Mouse (Mus musculus) heart, postnatal 14 days (tissue): ENCODE data around the gene Gm128. TPM values are rescaled to one million over a fixed set of nuclear protein-coding genes. Genes with fewer than 3 reads are reported as not detected.

Source experiments
- DNase-seq, 2 experiments: peaks; one replicate each; pipeline ENCODE4 v3.0.0; 2021 to 2022
- intact Hi-C: fragments of 180-260 bp; cut with DNase I; formaldehyde crosslinking; loops from one replicate; pipeline ENCODE4 v1.15.1; 2025
- long read RNA-seq, 2 experiments: library from polyadenylated mRNA; stranded (forward); transcript quantifications; one replicate each; pipeline ENCODE4 v2.0.0; 2021
- total RNA-seq, 2 experiments: library from RNA; stranded (reverse); gene quantifications; 2 replicates each; pipeline ENCODE4 v1.2.3; 2021

Gene Gm128
- total RNA-seq: not detected
- long read RNA-seq, experiment 1: 0 reads
- long read RNA-seq, experiment 2: 0 reads

- intact Hi-C loops: no loop called here
- DNase-seq: no peak
Measured at GRCm38 (mm10) chr3:95241498-95241897, at the start of gene Gm128. Gene Gm128 (minus strand): TSS chr3:95241598.

- no peak for DNase-seq
- intact Hi-C loops: no loop called here
Measured at GRCm38 (mm10) chr3:95291041-95291440, 49.6 kb upstream of the Gm128 start.

GRCm38 (mm10) chr3:95290156-95290555 is 48.8 kb upstream of the Gm128 start:
- intact Hi-C loops: no loop called here
- DNase-seq: no peak

- no peak for DNase-seq
- intact Hi-C loops: no loop called here
Measured at GRCm38 (mm10) chr3:95289419-95289818, 48.0 kb upstream of the Gm128 start.

- intact Hi-C loops: no loop called here
- no peak for DNase-seq
Measured at GRCm38 (mm10) chr3:95287541-95287940, 46.1 kb upstream of the Gm128 start.

- DNase-seq: no peak
- intact Hi-C loops: no loop called here
Measured at GRCm38 (mm10) chr3:95286510-95286909, 45.1 kb upstream of the Gm128 start.

GRCm38 (mm10) chr3:95286011-95286410 is 44.6 kb upstream of the Gm128 start:
- DNase-seq: no peak
- intact Hi-C loops: no loop called here

- DNase-seq: no peak
- intact Hi-C loops: no loop called here
Measured at GRCm38 (mm10) chr3:95285390-95285789, 44.0 kb upstream of the Gm128 start.

- no peak for DNase-seq
- intact Hi-C loops: no loop called here
Measured at GRCm38 (mm10) chr3:95284501-95285281, 43.3 kb upstream of the Gm128 start.

- DNase-seq: no peak
- intact Hi-C loops: no loop called here
Measured at GRCm38 (mm10) chr3:95284062-95284461, 42.7 kb upstream of the Gm128 start.

- intact Hi-C loops: loop anchor here (2.0 kb wide), 1 partner anchor 31 kb away; the partner anchor contains the start of gene Cers2
- no peak for DNase-seq
Measured at GRCm38 (mm10) chr3:95283589-95283941, 42.2 kb upstream of the Gm128 start.

GRCm38 (mm10) chr3:95282865-95283588 is 41.6 kb upstream of the Gm128 start:
- intact Hi-C loops: loop anchor here (2.0 kb wide), 1 partner anchor 32 kb away; the partner anchor contains the start of gene Cers2
- DNase-seq: peak; percentile 83 to 85

GRCm38 (mm10) chr3:95282381-95282864 is 41.0 kb upstream of the Gm128 start:
- intact Hi-C loops: loop anchor here (2.0 kb wide), 1 partner anchor 32 kb away; the partner anchor contains the start of gene Cers2
- peak; percentile 36 to 46 for DNase-seq

GRCm38 (mm10) chr3:95281216-95282126 is 40.1 kb upstream of the Gm128 start, which contains the start of the genes Mindy1 and Prune1:
Gene Mindy1 (plus strand): TSS chr3:95281345.
Gene Prune1 (minus strand): TSS chr3:95282076.
- intact Hi-C loops: loop anchor here (2.0 kb wide), 1 partner anchor 33 kb away; the partner anchor contains the start of gene Cers2

GRCm38 (mm10) chr3:95280747-95281146 is 39.3 kb upstream of the Gm128 start:
- peak; percentile 13 to 16 for DNase-seq
- intact Hi-C loops: no loop called here

More at GRCm38 (mm10) chr3:95281216-95282126, 40.1 kb upstream of the Gm128 start, which contains the start of the genes Mindy1 and Prune1:
- peak; percentile 98 to 99 for DNase-seq

GRCm38 (mm10) chr3:95277149-95277551 is 35.8 kb upstream of the Gm128 start:
- intact Hi-C loops: no loop called here
- DNase-seq: peak in 1 of 2 experiments; percentile 26

- no peak for DNase-seq
- intact Hi-C loops: no loop called here
Measured at GRCm38 (mm10) chr3:95276428-95276934, 35.1 kb upstream of the Gm128 start.

- no peak for DNase-seq
- intact Hi-C loops: no loop called here
Measured at GRCm38 (mm10) chr3:95275161-95275560, 33.8 kb upstream of the Gm128 start.

GRCm38 (mm10) chr3:95274453-95274852 is 33.1 kb upstream of the Gm128 start:
- intact Hi-C loops: no loop called here
- no peak for DNase-seq

- intact Hi-C loops: no loop called here
- no peak for DNase-seq
Measured at GRCm38 (mm10) chr3:95273471-95273870, 32.1 kb upstream of the Gm128 start.
